Mouse (Mus musculus) hindbrain, embryonic 14.5 days (tissue): ENCODE results near the gene Gm1110. TPM values are rescaled to one million over a fixed set of nuclear protein-coding genes. Genes with fewer than 3 reads are reported as not detected.

ENCODE experiments used
- polyA plus RNA-seq: library from polyadenylated mRNA; unstranded; fragments of >200 nt; fragmentation: Nextera tagmentation; extraction: Ambion mirVana; gene quantifications from 2 replicates; pipeline ENCODE4 v1.2.1, GENCODE M21; 2014

Gm1110 gene
- polyA plus RNA-seq, 1 experiment from 2014 or later: 1.0 TPM

Other genes starting within 250 kb of the Gm1110 start
- gene B3gat1, start 189.4 kb downstream of the Gm1110 start, polyA plus RNA-seq: 54.7 and 64.9 TPM in 2 replicates
- 2.9 and 3.3 TPM in 2 replicates for gene Glb1l2, start 116.6 kb downstream of the Gm1110 start, polyA plus RNA-seq
- 0.21 TPM in 1 of 2 replicates, not detected in the other for gene Glb1l3, start 62.2 kb downstream of the Gm1110 start, polyA plus RNA-seq
- gene Acad8, start 76.5 kb upstream of the Gm1110 start, polyA plus RNA-seq: 36.3 and 36.4 TPM in 2 replicates
- gene Thyn1, start 76.6 kb upstream of the Gm1110 start, polyA plus RNA-seq: 128 and 139 TPM in 2 replicates
- 99.2 and 110 TPM in 2 replicates for gene Vps26b, start 107.0 kb upstream of the Gm1110 start, polyA plus RNA-seq
- 17.7 and 20.0 TPM in 2 replicates for gene Ncapd3, start 107.1 kb upstream of the Gm1110 start, polyA plus RNA-seq
- 44.5 and 46.1 TPM in 2 replicates for gene Jam3, start 232.3 kb upstream of the Gm1110 start, polyA plus RNA-seq